Mouse (Mus musculus): ENCODE results near the gene Npb. TPM values are rescaled to one million over a fixed set of nuclear protein-coding genes. Genes with fewer than 3 reads are reported as not detected.

The Npb gene
- polyA plus RNA-seq, 1 experiment from 2014 or later: 14.9 TPM

GRCm38 (mm10) chr11:120616617-120617294 is 8.5 kb downstream of the Npb start:
- no peak for ATAC-seq (ENCODE audit: insufficient read depth, low FRiP score)
- Histone ChIP-seq H3K27ac (ENCODE audit: low read length) (peak overlapping the region; percentile 79), H3K4me1 (ENCODE audit: control insufficient read depth, insufficient read depth, low read length) (peaks cover 14% of the 10 kb centered on the region), H3K4me2 (ENCODE audit: low read depth, low read length) (peak overlapping the region; percentile 65), H3K4me3 (replicated peaks; ENCODE audit: low read length) (peak overlapping the region; percentile 86), H3K9ac (ENCODE audit: low read length) (peak overlapping the region; percentile 78), H3K36me3 (ENCODE audit: control insufficient read depth, insufficient read depth, low read length) (peaks cover 21% of the 10 kb centered on the region; the same call in 1 of the 2 replicates), H3K9me3 (replicated peaks; ENCODE audit: control insufficient read depth, low read length) (no peaks in the 10 kb centered on the region), H3K27me3 (ENCODE audit: control insufficient read depth, insufficient read depth, low read length) (no peaks in the 10 kb centered on the region)
- 38% methylated on average over 4 of the region's 4 CpGs for WGBS

GRCm38 (mm10) chr11:120617519-120618112 is 9.3 kb downstream of the Npb start, which contains the start of gene Pcyt2:
Pcyt2 (minus strand) TSS chr11:120617936.
- Histone ChIP-seq H3K27me3 (ENCODE audit: control insufficient read depth, insufficient read depth, low read length) (no peaks in the 10 kb centered on the region), H3K4me3 (replicated peaks; ENCODE audit: low read length) (peak within 1 kb of the TSS; percentile 86), H3K36me3 (ENCODE audit: control insufficient read depth, insufficient read depth, low read length) (0 out of 2 replicates have a peak, but pooled peaks cover 16% of the 10 kb centered on the region), H3K9me3 (replicated peaks; ENCODE audit: control insufficient read depth, low read length) (no peaks in the 10 kb centered on the region), H3K27ac (ENCODE audit: low read length) (peak within 1 kb of the TSS; percentile 79), H3K4me2 (ENCODE audit: low read depth, low read length) (peak within 1 kb of the TSS; percentile 65), H3K9ac (ENCODE audit: low read length) (peak within 1 kb of the TSS; percentile 78), H3K4me1 (ENCODE audit: control insufficient read depth, insufficient read depth, low read length) (peaks cover 14% of the 10 kb centered on the region)
- peak; percentile 97 for ATAC-seq (ENCODE audit: insufficient read depth, low FRiP score)
- under 1% methylated on average over 55 of the region's 56 CpGs for WGBS

- no peak overlapping the region for H3K9ac ChIP-seq (ENCODE audit: low read length)
- no peak overlapping the region for H3K4me2 ChIP-seq (ENCODE audit: low read depth, low read length)
- H3K4me3 ChIP-seq (replicated peaks; ENCODE audit: low read length): no peak overlapping the region
- 0 out of 2 replicates have a peak, but pooled peaks cover 12% of the 10 kb centered on the region for H3K36me3 ChIP-seq (ENCODE audit: control insufficient read depth, insufficient read depth, low read length)
- H3K27me3 ChIP-seq (ENCODE audit: control insufficient read depth, insufficient read depth, low read length): no peaks in the 10 kb centered on the region
- no peaks in the 10 kb centered on the region for H3K9me3 ChIP-seq (replicated peaks; ENCODE audit: control insufficient read depth, low read length)
- ATAC-seq (ENCODE audit: insufficient read depth, low FRiP score): no peak
- peak overlapping the region; percentile 29; the same call in 1 of the 2 replicates for H3K27ac ChIP-seq (ENCODE audit: low read length)
- WGBS: 94% methylated on average over 24 of the region's 25 CpGs
- H3K4me1 ChIP-seq (ENCODE audit: control insufficient read depth, insufficient read depth, low read length): peaks cover 17% of the 10 kb centered on the region
Observed at GRCm38 (mm10) chr11:120618619-120619535, 10.6 kb downstream of the Npb start.

GRCm38 (mm10) chr11:120620195-120620594 is 11.9 kb downstream of the Npb start:
- ATAC-seq (ENCODE audit: insufficient read depth, low FRiP score): no peak

GRCm38 (mm10) chr11:120622805-120623204 is 14.5 kb downstream of the Npb start:
- H3K9ac ChIP-seq (ENCODE audit: low read length): no peak overlapping the region
- no peak overlapping the region for H3K4me3 ChIP-seq (replicated peaks; ENCODE audit: low read length)
- no peak overlapping the region for H3K27ac ChIP-seq (ENCODE audit: low read length)
- 88% methylated on average over 6 of the region's 6 CpGs for WGBS
- peaks cover 17% of the 10 kb centered on the region for H3K4me1 ChIP-seq (ENCODE audit: control insufficient read depth, insufficient read depth, low read length)
- H3K4me2 ChIP-seq (ENCODE audit: low read depth, low read length): no peak overlapping the region
- 0 out of 2 replicates have a peak, but pooled peaks cover 12% of the 10 kb centered on the region for H3K36me3 ChIP-seq (ENCODE audit: control insufficient read depth, insufficient read depth, low read length)
- H3K9me3 ChIP-seq (replicated peaks; ENCODE audit: control insufficient read depth, low read length): no peaks in the 10 kb centered on the region
- H3K27me3 ChIP-seq (ENCODE audit: control insufficient read depth, insufficient read depth, low read length): no peaks in the 10 kb centered on the region
- ATAC-seq (ENCODE audit: insufficient read depth, low FRiP score): no peak

More at GRCm38 (mm10) chr11:120620195-120620594, 11.9 kb downstream of the Npb start:
- Histone ChIP-seq H3K36me3 (ENCODE audit: control insufficient read depth, insufficient read depth, low read length) (0 out of 2 replicates have a peak, but pooled peaks cover 12% of the 10 kb centered on the region), H3K27me3 (ENCODE audit: control insufficient read depth, insufficient read depth, low read length) (no peaks in the 10 kb centered on the region), H3K4me1 (ENCODE audit: control insufficient read depth, insufficient read depth, low read length) (peaks cover 24% of the 10 kb centered on the region), H3K4me2 (ENCODE audit: low read depth, low read length) (no peak overlapping the region), H3K4me3 (replicated peaks; ENCODE audit: low read length) (no peak overlapping the region), H3K27ac (ENCODE audit: low read length) (no peak overlapping the region), H3K9ac (ENCODE audit: low read length) (no peak overlapping the region), H3K9me3 (replicated peaks; ENCODE audit: control insufficient read depth, low read length) (no peaks in the 10 kb centered on the region)
- WGBS: 94% methylated on average over 14 of the region's 14 CpGs

GRCm38 (mm10) chr11:120623961-120624679 is 15.8 kb downstream of the Npb start:
- ATAC-seq (ENCODE audit: insufficient read depth, low FRiP score): peak; percentile 78; the same call in 1 of the 2 replicates
- Histone ChIP-seq H3K27ac (ENCODE audit: low read length) (peak overlapping the region; percentile 89), H3K9me3 (replicated peaks; ENCODE audit: control insufficient read depth, low read length) (no peaks in the 10 kb centered on the region), H3K36me3 (ENCODE audit: control insufficient read depth, insufficient read depth, low read length) (peaks cover 11% of the 10 kb centered on the region; the same call in 1 of the 2 replicates), H3K4me1 (ENCODE audit: control insufficient read depth, insufficient read depth, low read length) (peaks cover 15% of the 10 kb centered on the region), H3K4me2 (ENCODE audit: low read depth, low read length) (peak overlapping the region; percentile 90), H3K9ac (ENCODE audit: low read length) (peak overlapping the region; percentile 83), H3K4me3 (replicated peaks; ENCODE audit: low read length) (peak overlapping the region; percentile 100), H3K27me3 (ENCODE audit: control insufficient read depth, insufficient read depth, low read length) (no peaks in the 10 kb centered on the region)
- 11% methylated on average over 30 of the region's 30 CpGs for WGBS

GRCm38 (mm10) chr11:120624680-120625111 is 16.4 kb downstream of the Npb start:
- H3K27me3 ChIP-seq (ENCODE audit: control insufficient read depth, insufficient read depth, low read length): no peaks in the 10 kb centered on the region
- peak overlapping the region; percentile 83 for H3K9ac ChIP-seq (ENCODE audit: low read length)
- peak overlapping the region; percentile 89 for H3K27ac ChIP-seq (ENCODE audit: low read length)
- peaks cover 21% of the 10 kb centered on the region for H3K4me1 ChIP-seq (ENCODE audit: control insufficient read depth, insufficient read depth, low read length)
- peak; percentile 79 for ATAC-seq (ENCODE audit: insufficient read depth, low FRiP score)
- peak overlapping the region; percentile 100 for H3K4me3 ChIP-seq (replicated peaks; ENCODE audit: low read length)
- H3K9me3 ChIP-seq (replicated peaks; ENCODE audit: control insufficient read depth, low read length): no peaks in the 10 kb centered on the region
- peak overlapping the region; percentile 90 for H3K4me2 ChIP-seq (ENCODE audit: low read depth, low read length)
- peaks cover 13% of the 10 kb centered on the region; the same call in 1 of the 2 replicates for H3K36me3 ChIP-seq (ENCODE audit: control insufficient read depth, insufficient read depth, low read length)
- under 1% methylated on average over 53 of the region's 53 CpGs for WGBS

GRCm38 (mm10) chr11:120625152-120625775 is 17.0 kb downstream of the Npb start, which contains the start of gene Sirt7:
Sirt7 (minus strand) TSS chr11:120625240.
- peak within 1 kb of the TSS; percentile 100 for H3K4me3 ChIP-seq (replicated peaks; ENCODE audit: low read length)
- 16% methylated on average over 5 of the region's 5 CpGs for WGBS
- H3K9ac ChIP-seq (ENCODE audit: low read length): peak within 1 kb of the TSS; percentile 83
- H3K27me3 ChIP-seq (ENCODE audit: control insufficient read depth, insufficient read depth, low read length): no peaks in the 10 kb centered on the region
- peaks cover 11% of the 10 kb centered on the region; the same call in 1 of the 2 replicates for H3K36me3 ChIP-seq (ENCODE audit: control insufficient read depth, insufficient read depth, low read length)
- ATAC-seq (ENCODE audit: insufficient read depth, low FRiP score): peak; percentile 18; the same call in 1 of the 2 replicates
- H3K27ac ChIP-seq (ENCODE audit: low read length): peak within 1 kb of the TSS; percentile 89
- peaks cover 27% of the 10 kb centered on the region for H3K4me1 ChIP-seq (ENCODE audit: control insufficient read depth, insufficient read depth, low read length)
- H3K9me3 ChIP-seq (replicated peaks; ENCODE audit: control insufficient read depth, low read length): no peaks in the 10 kb centered on the region
- H3K4me2 ChIP-seq (ENCODE audit: low read depth, low read length): peak within 1 kb of the TSS; percentile 90

Data from stomach, embryonic 16.5 days (tissue).